Comparison of ENCODE assay signal across 11 mouse cellular contexts in genomic region chr7:16155132-16155872, GRCm38 (mm10). TPM values are rescaled to one million over a fixed set of nuclear protein-coding genes. Genes with fewer than 3 reads are reported as not detected.
DNase-seq lines count a peak whose midpoint lies in the region; ATAC-seq lines count a peak whose summit lies in the region.
"Had no signal": no experiment of that assay in that cellular context is flagged by ENCODE, and none has a peak within 500 bp of the region (broad histone marks: within the 10 kb centered on the region; RNA-seq: fewer than 3 reads in every experiment).

No protein-coding gene starts in this region.

- no peaks in the 10 kb centered on the region for H3K9me3 ChIP-seq in heart, embryonic 13.5 days
- H3K9me3 ChIP-seq: intestine, embryonic 15.5 days had no signal

- peaks cover 42% of the 10 kb centered on the region for H3K27me3 ChIP-seq in heart, embryonic 13.5 days (replicated peaks)

- no peak overlapping the region for H3K9ac ChIP-seq in heart, embryonic 13.5 days
- H3K9ac ChIP-seq: intestine, embryonic 15.5 days had no signal

- DNase-seq in adrenal gland, postnatal 10 days: peak; percentile 60
- DNase-seq in adrenal gland, adult 8-10 months: no peak
- peak; percentile 57 for DNase-seq in layer of hippocampus, adult 9-11 months
- DNase-seq in layer of hippocampus, adult 8-10 months (ENCODE audit: low spot score in 2 of 2): no peak
- peak; percentile 85 for DNase-seq in NIH3T3 (ENCODE audit: low read depth)
- no peak for DNase-seq in urinary bladder, adult 18-20 months (ENCODE audit: low spot score in 2 of 2)
- DNase-seq in spleen, adult 12 weeks (ENCODE audit: low spot score): no peak
- DNase-seq: B cell, adult 2 months; spleen, adult 18-20 months had no signal

- no peak for ATAC-seq in heart, embryonic 13.5 days (ENCODE audit: extremely low read depth, insufficient number of reproducible peaks, low FRiP score, low TSS enrichment)
- ATAC-seq: intestine, embryonic 15.5 days had no signal

- H3K4me2 ChIP-seq in heart, embryonic 13.5 days: 0 out of 2 replicates have a peak overlapping the region, but pooled peaks have one; percentile 7
- H3K4me2 ChIP-seq: intestine, embryonic 15.5 days had no signal

- H3K36me3 ChIP-seq in heart, embryonic 13.5 days: no peaks in the 10 kb centered on the region
- H3K36me3 ChIP-seq: intestine, embryonic 15.5 days had no signal

- H3K4me1 ChIP-seq in heart, embryonic 13.5 days: peaks cover 29% of the 10 kb centered on the region

- no peak overlapping the region for H3K4me3 ChIP-seq in heart, embryonic 13.5 days
- H3K4me3 ChIP-seq: intestine, embryonic 15.5 days had no signal

- 31% methylated on average over 9 of the region's 9 CpGs for WGBS in heart, embryonic 13.5 days

- peak overlapping the region; percentile 72 for H3K27ac ChIP-seq in heart, embryonic 13.5 days (replicated peaks)
- H3K27ac ChIP-seq: intestine, embryonic 15.5 days had no signal

RNA-seq across cellular contexts. Expression of gene Meis3, which starts 19.6 kb away (rescaled TPM):
- total RNA-seq in adrenal gland, postnatal 10 days (2021): 10 to 100 TPM in 1 of 2 experiments, 1 to 10 TPM in 1; 9.6 to 12.2 TPM
- 10 to 100 TPM; 11.5 to 27.5 (median 19.7) TPM for total RNA-seq in adrenal gland, adult 8-10 months (2022)
- total RNA-seq in layer of hippocampus, adult 8-10 months (2022): 10 to 100 TPM; 36.4 to 42.8 (median 40.1) TPM
- polyA plus RNA-seq in heart, embryonic 13.5 days (2015; fragmentation: Nextera tagmentation; extraction: Ambion mirVana): 17.1 and 19.4 TPM in 2 replicates

RNA-seq across cellular contexts. Expression of gene Slc8a2, which starts 25.7 kb away (rescaled TPM):
- 1 to 10 TPM; 3.0 to 3.8 TPM for total RNA-seq in adrenal gland, postnatal 10 days (2021)
- 1 to 10 TPM; 2.8 to 5.5 (median 4.1) TPM for total RNA-seq in adrenal gland, adult 8-10 months (2022)
- 100 to 1,000 TPM; 237 to 262 (median 255) TPM for total RNA-seq in layer of hippocampus, adult 8-10 months (2022)
- 0.05 and 0.20 TPM in 2 replicates for polyA plus RNA-seq in heart, embryonic 13.5 days (2015; fragmentation: Nextera tagmentation; extraction: Ambion mirVana)

RNA-seq across cellular contexts. Expression of gene Kptn, which starts 35.6 kb away (rescaled TPM):
- 10 to 100 TPM; 24.9 to 25.4 TPM for total RNA-seq in adrenal gland, postnatal 10 days (2021)
- 10 to 100 TPM; 19.6 to 35.1 (median 30.2) TPM for total RNA-seq in adrenal gland, adult 8-10 months (2022)
- 10 to 100 TPM; 35.4 to 47.0 (median 41.5) TPM for total RNA-seq in layer of hippocampus, adult 8-10 months (2022)
- polyA plus RNA-seq in heart, embryonic 13.5 days (2015; fragmentation: Nextera tagmentation; extraction: Ambion mirVana): 31.8 and 35.0 TPM in 2 replicates

RNA-seq across cellular contexts. Expression of gene Napa, which starts 57.0 kb away (rescaled TPM):
- total RNA-seq in adrenal gland, postnatal 10 days (2021): 100 to 1,000 TPM; 106 to 109 TPM
- 100 to 1,000 TPM; 175 to 194 (median 175) TPM for total RNA-seq in adrenal gland, adult 8-10 months (2022)
- 100 to 1,000 TPM; 289 to 306 (median 297) TPM for total RNA-seq in layer of hippocampus, adult 8-10 months (2022)
- polyA plus RNA-seq in heart, embryonic 13.5 days (2015; fragmentation: Nextera tagmentation; extraction: Ambion mirVana): 150 and 157 TPM in 2 replicates

Comparison
In these comparisons a context has a peak if more than half of its experiments do, and no peak if none do; other contexts are left out.
1. DNase-seq: peak in adrenal gland, postnatal 10 days (single experiment), layer of hippocampus, adult 9-11 months (single experiment) and NIH3T3 (single experiment); none in adrenal gland, adult 8-10 months (single experiment), layer of hippocampus, adult 8-10 months (0 of 2), urinary bladder, adult 18-20 months (0 of 2) and spleen, adult 12 weeks (single experiment).
2. RNA of gene Slc8a2, which starts 25.7 kb away (total RNA-seq): 237 to 262 TPM in layer of hippocampus, adult 8-10 months; 2.8 to 5.5 TPM in adrenal gland, adult 8-10 months and 3.0 to 3.8 TPM in adrenal gland, postnatal 10 days; every median in the first group is over 10 times any median in the second.